Mouse (Mus musculus) heart, adult 2 months (tissue): Measurements from ENCODE around the gene Fam107b. TPM values are rescaled to one million over a fixed set of nuclear protein-coding genes. Genes with fewer than 3 reads are reported as not detected.

Experiments
- DNase-seq, 2 experiments: peaks; one replicate each; pipeline ENCODE4 v3.0.0; 2021
- H3K27ac ChIP-seq: fragments of 200-600 bp; 2 replicates; pipeline ENCODE4 v1.8.1; 2022
- H3K27me3 ChIP-seq: fragments of 200-500 bp; 2 replicates; pipeline ENCODE4 v1.6.1; 2012; ENCODE audit warnings: mild to moderate bottlenecking, low read length, inconsistent platforms, mixed read lengths; ENCODE audit not compliant: control insufficient read depth, insufficient read depth
- H3K36me3 ChIP-seq: fragments of 200-500 bp; 2 replicates; pipeline ENCODE4 v1.6.1; 2012; ENCODE audit warnings: low read length, inconsistent platforms; ENCODE audit not compliant: control insufficient read depth, insufficient read depth
- H3K4me1 ChIP-seq: fragments of 200-500 bp; 2 replicates; pipeline ENCODE4 v1.6.1; 2011; ENCODE audit warnings: low read length; ENCODE audit not compliant: control insufficient read depth, insufficient read depth
- H3K4me3 ChIP-seq: fragments of 200-600 bp; 2 replicates; pipeline ENCODE4 v1.8.1; 2022
- H3K79me2 ChIP-seq: fragments of 200-500 bp; replicated peaks from 2 replicates; pipeline ENCODE4 v1.6.1; 2012; ENCODE audit warnings: mild to moderate bottlenecking, inconsistent platforms, low read length, moderate library complexity, mixed read lengths; ENCODE audit not compliant: control insufficient read depth, insufficient read depth
- H3K9ac ChIP-seq: fragments of 200-500 bp; 2 replicates; pipeline ENCODE4 v1.6.1; 2012; ENCODE audit warnings: low read depth, mild to moderate bottlenecking, control low read depth, inconsistent platforms, low read length, mixed read lengths
- CTCF ChIP-seq: fragments of 200-600 bp; IDR thresholded peaks from 2 replicates; pipeline ENCODE4 v1.8.1; 2022; ENCODE audit warnings: antibody characterized with exemption, mild to moderate bottlenecking, moderate library complexity
- EP300 ChIP-seq: fragments of 200-500 bp; IDR thresholded peaks from 2 replicates; pipeline ENCODE4 v1.6.1; 2011; ENCODE audit warnings: low read depth, low read length, control low read depth; ENCODE audit not compliant: insufficient read depth
- POLR2A ChIP-seq: fragments of 200-500 bp; IDR thresholded peaks from 2 replicates; pipeline ENCODE4 v1.6.1; 2011; ENCODE audit warnings: mild to moderate bottlenecking, low read depth, low read length, control low read depth; ENCODE audit not compliant: insufficient read depth
- WGBS: fragments of 180-500 bp; shearing (Covaris S2); methylation state at CpG from one replicate; pipeline ENCODE4 v1.1.7; 2018; 5-methylcytosine and 5-hydroxymethylcytosine counted together
- intact Hi-C: fragments of 180-260 bp; cut with DNase I; formaldehyde crosslinking; loops from one replicate; pipeline ENCODE4 v1.15.1; 2025
- polyA plus RNA-seq: library from polyadenylated mRNA; depleted of rRNA; stranded (reverse); fragments of >200 nt; gene quantifications from 2 replicates; pipeline ENCODE4 v1.2.3, GENCODE M21; 2012
- total RNA-seq, 2 experiments: library from RNA; stranded (reverse); gene quantifications; 2 replicates each; pipeline ENCODE4 v1.2.3; 2021

The Fam107b gene
- total and polyA plus RNA-seq, 3 experiments = 3.2 to 10.1 (median 5.5) TPM

DNA sequence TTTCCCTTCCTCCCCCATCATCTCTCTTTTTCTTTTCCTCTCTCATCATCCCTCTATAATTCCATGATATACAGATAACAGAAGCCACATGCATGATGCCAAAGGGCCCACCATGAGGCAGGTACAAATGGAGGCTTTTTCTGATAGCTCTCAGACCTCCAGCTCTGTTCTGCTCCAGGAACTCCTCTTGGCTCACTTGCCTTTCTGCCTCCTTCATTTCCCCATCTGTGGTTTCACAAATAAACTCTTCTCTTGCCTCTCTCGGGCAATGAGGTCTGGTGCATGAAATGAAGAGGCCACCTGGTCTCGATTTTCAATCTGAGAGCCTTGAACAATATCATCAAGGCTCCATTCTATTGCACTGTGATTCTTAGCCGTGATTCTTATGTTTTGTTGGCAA is 30.1 kb downstream of the Fam107b start:
- H3K9ac ChIP-seq = no peak overlapping the region
- H3K27me3 ChIP-seq = no peaks in the 10 kb centered on the region
- intact Hi-C loops = no loop called here
- H3K4me3 ChIP-seq = no peak overlapping the region
- TF ChIP-seq POLR2A (no peak), CTCF (no peak), EP300 (no peak)
- no peak for DNase-seq
- 48% methylated on average over 3 of the region's 3 CpGs for WGBS
- no peak overlapping the region for H3K27ac ChIP-seq
- no peaks in the 10 kb centered on the region for H3K79me2 ChIP-seq
- H3K36me3 ChIP-seq = no peaks in the 10 kb centered on the region
- no peaks in the 10 kb centered on the region for H3K4me1 ChIP-seq

DNA sequence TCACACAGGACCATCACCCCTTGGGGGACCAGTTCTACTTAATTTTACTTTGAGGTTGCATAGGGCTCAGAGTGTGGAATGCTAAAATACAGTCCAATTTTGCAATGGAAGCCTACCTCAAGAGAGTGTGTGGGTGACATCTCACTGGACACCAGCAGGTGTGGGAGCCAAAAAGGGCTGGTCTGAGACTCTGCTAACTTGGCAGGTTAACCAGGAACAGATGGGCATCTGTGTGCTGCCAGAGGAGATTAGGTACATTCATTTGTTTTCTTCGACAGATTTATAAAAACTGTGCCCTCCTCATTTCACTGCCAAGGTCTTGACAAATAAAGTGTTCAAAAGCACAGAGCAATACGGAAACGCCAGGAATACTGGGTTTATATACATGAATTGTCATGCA is 32.3 kb downstream of the Fam107b start:
- Histone ChIP-seq H3K27ac (no peak overlapping the region), H3K4me3 (no peak overlapping the region), H3K4me1 (no peaks in the 10 kb centered on the region), H3K79me2 (no peaks in the 10 kb centered on the region), H3K27me3 (no peaks in the 10 kb centered on the region), H3K9ac (no peak overlapping the region), H3K36me3 (no peaks in the 10 kb centered on the region)
- intact Hi-C loops = no loop called here
- no peak for DNase-seq
- TF ChIP-seq POLR2A (no peak), EP300 (no peak), CTCF (no peak)
- WGBS = 88% methylated on average over 3 of the region's 3 CpGs

DNA sequence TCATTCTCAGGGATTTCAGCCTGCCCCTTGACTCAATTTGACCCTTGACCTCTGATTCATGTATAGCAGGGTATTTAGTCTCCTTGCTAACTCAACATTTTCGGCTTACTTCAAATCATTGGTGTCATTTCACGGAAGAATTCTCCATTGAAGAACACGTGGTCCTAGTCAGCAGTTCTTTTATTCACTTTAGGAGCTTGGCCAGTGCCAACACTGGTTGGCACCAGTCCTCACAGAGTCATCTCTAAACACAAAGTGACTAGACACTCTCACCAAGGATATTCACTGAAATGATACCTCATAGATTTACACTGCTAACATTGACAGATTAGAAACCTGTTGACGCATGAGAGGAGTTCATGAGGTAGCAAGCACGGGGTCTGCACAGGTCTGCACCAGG is 32.9 kb downstream of the Fam107b start:
- no peaks in the 10 kb centered on the region for H3K36me3 ChIP-seq
- no peak for DNase-seq
- no peak overlapping the region for H3K4me3 ChIP-seq
- no peak for TF ChIP-seq POLR2A
- no peak for TF ChIP-seq CTCF
- no peak for TF ChIP-seq EP300
- no peaks in the 10 kb centered on the region for H3K27me3 ChIP-seq
- no peak overlapping the region for H3K27ac ChIP-seq
- H3K4me1 ChIP-seq = no peaks in the 10 kb centered on the region
- WGBS = 86% methylated on average over 5 of the region's 5 CpGs
- H3K9ac ChIP-seq = no peak overlapping the region
- intact Hi-C loops = no loop called here
- no peaks in the 10 kb centered on the region for H3K79me2 ChIP-seq

DNA sequence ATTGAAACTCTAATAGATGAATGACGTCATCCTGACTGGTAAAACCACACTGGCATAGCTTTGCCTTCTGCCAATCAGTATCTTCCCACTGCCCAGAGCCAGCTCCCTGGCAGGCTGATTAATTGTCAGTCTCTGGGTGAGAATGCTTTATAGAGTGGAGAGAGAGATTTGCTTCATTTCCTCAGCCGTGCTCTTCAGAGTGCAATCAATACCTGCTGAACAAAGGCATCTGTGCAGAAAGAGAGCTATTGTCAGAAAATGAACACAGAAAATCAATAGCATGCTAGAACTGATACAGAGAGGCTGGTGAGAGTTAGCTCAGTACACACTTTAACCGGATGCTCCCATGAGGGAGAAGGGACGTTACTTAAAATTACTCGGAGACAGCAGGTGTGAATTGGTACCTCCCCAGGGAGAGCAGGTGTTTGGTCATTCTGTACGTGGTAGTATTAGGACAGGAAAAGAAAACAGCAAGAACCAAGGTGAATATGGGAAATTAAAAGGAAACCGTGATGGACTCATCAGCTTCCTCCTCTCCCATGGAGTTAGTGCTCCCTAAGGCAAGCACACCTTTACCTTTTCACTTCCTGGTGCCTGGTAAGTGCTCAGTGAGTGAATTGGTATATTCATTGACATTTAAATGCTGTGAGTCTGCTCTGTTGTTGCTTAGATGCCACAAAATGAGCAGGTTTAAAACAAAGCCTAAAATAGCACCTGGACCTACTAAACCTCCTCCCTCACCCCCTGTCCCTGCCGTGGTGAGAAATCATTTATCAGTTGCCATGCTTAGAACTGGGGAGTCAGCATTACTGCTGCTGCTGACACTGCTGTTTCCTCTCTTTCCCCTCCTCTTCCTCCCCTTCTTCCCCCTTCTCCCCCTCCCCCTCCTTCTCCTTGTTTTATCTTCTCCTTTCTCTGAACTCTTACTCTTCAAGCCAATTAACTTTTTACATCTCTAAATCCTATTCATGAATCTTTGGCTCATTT is 38.9 kb downstream of the Fam107b start:
- intact Hi-C loops = no loop called here
- no peak for TF ChIP-seq EP300
- no peak for TF ChIP-seq POLR2A
- TF ChIP-seq CTCF = no peak
- no peaks in the 10 kb centered on the region for H3K79me2 ChIP-seq
- no peaks in the 10 kb centered on the region for H3K36me3 ChIP-seq
- H3K27ac ChIP-seq = no peak overlapping the region
- H3K4me1 ChIP-seq = no peaks in the 10 kb centered on the region
- no peaks in the 10 kb centered on the region for H3K27me3 ChIP-seq
- H3K4me3 ChIP-seq = no peak overlapping the region
- WGBS = 45% methylated on average over 8 of the region's 8 CpGs
- DNase-seq = no peak
- no peak overlapping the region for H3K9ac ChIP-seq

DNA sequence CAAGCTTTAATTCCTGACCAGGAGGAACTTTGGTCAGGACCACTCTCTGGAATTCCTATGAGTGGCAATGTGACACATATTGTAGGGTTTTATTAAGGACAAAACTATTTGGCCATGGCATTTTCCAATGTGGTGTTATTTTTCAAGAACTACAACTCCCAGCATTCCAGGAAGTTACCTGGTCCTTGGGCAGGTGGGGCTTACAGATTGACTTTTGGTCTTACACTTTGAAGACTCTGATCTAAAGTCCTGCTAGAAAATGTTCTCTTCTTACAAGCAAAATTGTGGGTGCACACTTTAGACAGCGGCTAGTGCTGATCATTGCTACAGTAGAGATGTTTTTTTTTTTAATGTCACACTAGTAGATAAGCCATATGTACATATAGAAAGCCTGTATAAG is 48.2 kb downstream of the Fam107b start:
- no peak for TF ChIP-seq CTCF
- no peak for TF ChIP-seq EP300
- no peak for TF ChIP-seq POLR2A
- H3K79me2 ChIP-seq = no peaks in the 10 kb centered on the region
- H3K27ac ChIP-seq = no peak overlapping the region
- no peaks in the 10 kb centered on the region for H3K27me3 ChIP-seq
- intact Hi-C loops = no loop called here
- H3K4me1 ChIP-seq = no peaks in the 10 kb centered on the region
- DNase-seq = no peak
- no peak overlapping the region for H3K9ac ChIP-seq
- WGBS = 90% methylated on average over 1 of the region's 1 CpGs
- H3K4me3 ChIP-seq = no peak overlapping the region
- no peaks in the 10 kb centered on the region for H3K36me3 ChIP-seq

DNA sequence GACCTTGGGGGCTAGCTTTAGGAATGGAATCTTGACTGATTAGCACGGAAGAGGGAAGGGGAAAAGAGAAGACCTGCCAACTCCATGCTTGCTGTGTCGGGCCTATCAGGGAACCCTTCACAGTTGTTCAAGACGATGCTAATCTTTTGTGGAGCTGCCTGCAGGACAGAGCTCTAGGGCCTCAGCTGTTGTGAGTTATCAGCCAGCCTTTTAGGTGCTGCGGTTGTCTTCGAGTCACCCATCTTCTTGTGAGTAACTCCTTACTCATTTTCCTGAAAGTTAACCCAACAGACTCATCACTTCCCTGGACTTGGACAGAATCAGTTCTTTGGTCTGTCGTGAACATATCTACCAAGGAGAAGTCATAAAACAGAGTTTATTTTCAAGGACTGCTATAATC is 51.3 kb downstream of the Fam107b start:
- Histone ChIP-seq H3K9ac (no peak overlapping the region), H3K27me3 (no peaks in the 10 kb centered on the region), H3K27ac (no peak overlapping the region), H3K4me3 (no peak overlapping the region), H3K79me2 (no peaks in the 10 kb centered on the region), H3K4me1 (no peaks in the 10 kb centered on the region), H3K36me3 (no peaks in the 10 kb centered on the region)
- intact Hi-C loops = no loop called here
- TF ChIP-seq CTCF (no peak), POLR2A (no peak), EP300 (no peak)
- DNase-seq = no peak
- 58% methylated on average over 6 of the region's 6 CpGs for WGBS
